Mouse (Mus musculus): ENCODE measurements at regions not wholly inside any gene's neighbourhood (a gene's known extent, or its start where the extent isn't known, plus 50 kb on each side); places are given as distances from the start of the nearest gene placed in this dataset.

- TF ChIP-seq CTCF (IDR thresholded peaks at IDR 0.05; ENCODE audit: control insufficient read depth, insufficient read depth, insufficient read length) = no peak
- no peak for TF ChIP-seq CEBPB (IDR thresholded peaks at IDR 0.05; ENCODE audit: low read depth)
- no peak for TF ChIP-seq MYOG (IDR thresholded peaks at IDR 0.05; ENCODE audit: control insufficient read depth, extremely low read depth, insufficient read length)
- no peak for TF ChIP-seq USF1 (IDR thresholded peaks at IDR 0.05; ENCODE audit: low read depth)
- TF ChIP-seq MAX (IDR thresholded peaks at IDR 0.05) = no peak
These were observed 71.5 kb upstream of the Bet1 start for GRCm38 (mm10) chr6:4158293-4158692.

All from C2C12 (cell line).